Mouse (Mus musculus): ENCODE results near the gene Hivep3.
A peak's percentile ranks its signal among the peaks of the same experiment; 100 is the strongest.

Hivep3 gene

GRCm38 (mm10) chr4:119816620-119817356 is 83.2 kb downstream of the Hivep3 start:
- DNase-seq, result peak; percentile 69

DNA sequence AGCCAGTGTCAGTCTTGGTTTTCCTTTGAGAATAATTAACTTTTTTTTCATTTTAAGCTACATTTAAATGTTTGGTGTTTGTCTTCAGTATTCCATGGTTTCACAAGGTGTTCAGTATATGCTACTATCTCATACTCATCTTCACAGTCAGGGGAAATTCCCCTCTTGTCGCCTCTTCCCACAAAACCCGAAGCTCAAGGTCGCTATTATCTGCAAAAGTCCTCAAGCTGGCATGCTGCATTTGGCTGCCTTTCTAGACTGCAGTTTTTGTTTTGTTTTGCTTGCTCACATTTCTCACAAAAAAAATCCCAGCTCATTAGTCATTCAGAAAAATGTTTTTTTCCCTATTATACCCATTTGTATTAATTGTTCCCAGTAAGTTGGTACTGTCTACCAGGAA is 92.4 kb downstream of the Hivep3 start:
- DNase-seq, result no peak

DNA sequence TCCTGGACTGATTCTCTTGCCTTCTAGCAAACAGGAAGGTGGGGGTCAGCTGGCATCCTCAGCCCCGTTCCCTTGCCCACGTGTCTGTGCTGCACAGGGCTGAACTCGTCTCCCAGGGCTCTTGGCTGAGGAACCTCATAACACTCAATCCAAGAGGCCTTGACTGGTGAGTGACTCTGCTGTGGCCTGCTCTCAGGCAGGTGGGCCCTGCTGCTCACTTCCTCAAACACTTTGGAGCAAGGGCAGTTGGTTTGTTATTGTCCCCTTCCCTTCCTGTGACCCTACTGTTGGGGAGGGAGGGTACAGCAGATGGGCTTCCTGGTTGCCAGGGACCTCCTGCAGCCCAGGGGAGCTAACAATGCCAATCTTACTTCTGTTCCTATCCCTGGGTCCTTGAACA is 94.8 kb downstream of the Hivep3 start:
- peak; percentile 75 for DNase-seq

DNA sequence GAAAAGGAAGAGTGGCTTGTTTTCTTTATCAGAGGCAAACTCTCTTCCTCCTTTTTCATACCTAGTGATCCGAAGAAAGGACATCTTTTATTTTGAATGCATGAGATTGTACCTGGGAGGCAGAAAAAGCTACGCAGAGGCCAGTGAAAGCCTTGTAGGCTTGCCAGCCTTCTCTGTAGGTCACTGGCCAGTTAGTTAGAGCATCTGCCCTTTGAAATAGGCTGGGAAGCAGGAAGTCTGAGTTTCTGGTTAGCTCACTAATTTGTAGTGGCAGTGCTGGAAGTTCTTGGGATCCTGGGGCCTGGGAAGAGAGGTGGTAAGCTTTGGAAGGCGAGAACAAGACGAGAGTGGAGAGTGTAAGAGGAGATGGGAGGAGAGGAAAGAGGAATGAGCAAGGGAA is 95.4 kb downstream of the Hivep3 start:
- DNase-seq, result peak; percentile 54

DNA sequence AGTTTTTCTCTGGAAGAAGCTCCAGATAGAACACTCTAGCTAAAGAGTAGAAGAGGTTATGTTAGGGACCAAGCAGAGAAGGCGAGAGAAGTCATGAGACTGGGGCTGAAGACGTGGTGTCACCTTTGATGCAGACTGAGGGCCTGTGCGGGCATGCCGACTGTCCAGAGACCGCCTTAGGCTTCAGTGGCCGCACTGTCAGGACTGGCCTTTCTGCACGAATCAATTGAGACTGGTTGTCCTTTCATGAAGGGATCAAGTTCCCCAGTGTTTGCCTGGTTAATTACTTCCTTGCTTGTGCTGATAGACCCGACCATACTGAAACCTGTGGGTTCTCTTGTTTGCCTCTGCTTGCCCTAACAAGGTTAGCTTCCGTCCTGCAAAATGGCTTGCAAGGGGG is 99.7 kb downstream of the Hivep3 start:
- DNase-seq, result no peak

GRCm38 (mm10) chr4:119833884-119834283 is 100.3 kb downstream of the Hivep3 start:
- no peak for DNase-seq

- DNase-seq, result no peak
Measured at GRCm38 (mm10) chr4:119836181-119836580, 102.6 kb downstream of the Hivep3 start.

DNA sequence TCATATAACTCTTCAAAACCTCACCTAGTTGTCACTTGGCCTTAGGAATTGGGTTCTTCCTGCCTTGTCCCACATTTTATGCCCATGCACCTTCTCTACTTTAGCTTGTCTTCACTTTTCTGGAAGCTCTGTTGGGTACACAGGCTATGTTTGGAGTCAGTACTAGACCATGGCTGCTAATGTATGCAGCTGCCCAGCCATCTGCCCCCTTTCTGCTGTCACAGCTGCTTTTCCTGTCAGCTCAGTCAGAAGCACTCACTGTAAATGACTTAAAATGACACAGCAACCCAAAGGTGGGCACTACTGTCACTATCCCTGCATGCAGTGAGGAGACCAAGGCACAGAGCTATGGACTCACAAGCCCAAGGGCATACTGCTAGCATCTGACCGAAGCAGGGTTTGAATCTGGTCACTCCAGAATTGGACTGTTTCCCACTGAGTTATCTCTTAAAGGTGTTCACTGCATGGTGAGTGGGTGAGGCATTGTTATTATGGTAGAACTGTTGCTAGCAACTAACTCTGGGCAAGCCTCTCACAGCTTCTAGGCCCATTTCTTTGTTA is 104.0 kb downstream of the Hivep3 start:
- DNase-seq, result no peak

DNA sequence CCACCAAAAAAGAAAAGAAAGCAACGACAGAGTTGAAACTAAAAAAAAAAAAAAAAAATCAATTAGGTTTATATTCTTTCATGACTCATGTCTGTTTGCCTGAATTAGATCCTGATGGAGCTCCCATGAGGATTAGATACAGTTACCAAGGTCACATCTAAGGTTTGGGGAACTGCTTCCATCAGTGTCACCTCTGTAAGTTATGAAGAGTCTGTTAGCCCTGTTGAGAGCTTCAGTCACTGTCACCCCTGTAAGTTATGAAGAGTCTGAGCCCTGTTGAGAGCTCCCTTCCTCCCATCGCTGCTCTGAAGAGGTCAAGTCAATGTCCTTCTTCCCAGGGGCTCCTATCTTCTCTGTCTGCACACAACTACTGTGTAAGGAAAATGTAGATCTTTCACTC is 104.7 kb downstream of the Hivep3 start:
- no peak for DNase-seq

DNA sequence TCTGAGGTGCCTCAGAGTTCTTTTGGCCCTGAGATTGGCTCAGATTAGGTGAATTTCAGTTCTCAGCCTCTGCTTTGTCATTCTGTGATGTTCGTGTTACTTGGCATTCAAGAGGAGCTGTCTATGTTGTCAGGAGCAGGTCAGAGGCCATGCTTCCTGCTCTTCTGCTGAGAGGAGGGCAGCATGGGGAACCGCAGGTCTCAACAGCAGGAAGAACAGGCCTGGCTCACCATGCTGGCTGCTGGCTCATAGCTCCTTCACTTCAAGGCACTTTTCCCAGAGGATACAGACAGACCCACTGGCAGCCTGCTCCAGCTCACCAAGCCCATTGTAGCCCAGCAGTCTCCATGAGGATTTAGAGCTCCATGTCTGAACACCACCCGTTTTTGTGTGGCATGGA is 109.7 kb downstream of the Hivep3 start:
- no peak for DNase-seq

DNA sequence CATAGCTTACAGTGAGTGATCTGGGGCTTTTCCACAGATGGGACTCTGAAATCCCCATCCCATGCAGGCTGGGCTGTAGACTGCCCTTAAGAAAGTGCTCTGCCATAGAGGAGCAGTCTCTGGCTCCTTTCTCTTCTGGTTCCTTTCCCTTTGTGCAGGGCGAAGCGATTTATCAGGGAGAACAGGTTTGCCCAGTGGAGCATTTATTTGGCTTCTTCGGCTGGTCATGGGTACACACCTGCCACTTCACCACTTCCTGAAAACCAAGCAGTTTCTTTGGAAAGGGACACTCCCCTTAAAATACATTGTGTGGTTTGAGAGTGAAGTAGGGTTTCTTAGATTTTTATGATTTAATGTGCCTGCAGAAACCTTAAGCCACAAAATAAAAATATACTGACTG is 110.7 kb downstream of the Hivep3 start:
- DNase-seq, result no peak

GRCm38 (mm10) chr4:119845596-119846161 is 112.1 kb downstream of the Hivep3 start:
- no peak for DNase-seq

DNA sequence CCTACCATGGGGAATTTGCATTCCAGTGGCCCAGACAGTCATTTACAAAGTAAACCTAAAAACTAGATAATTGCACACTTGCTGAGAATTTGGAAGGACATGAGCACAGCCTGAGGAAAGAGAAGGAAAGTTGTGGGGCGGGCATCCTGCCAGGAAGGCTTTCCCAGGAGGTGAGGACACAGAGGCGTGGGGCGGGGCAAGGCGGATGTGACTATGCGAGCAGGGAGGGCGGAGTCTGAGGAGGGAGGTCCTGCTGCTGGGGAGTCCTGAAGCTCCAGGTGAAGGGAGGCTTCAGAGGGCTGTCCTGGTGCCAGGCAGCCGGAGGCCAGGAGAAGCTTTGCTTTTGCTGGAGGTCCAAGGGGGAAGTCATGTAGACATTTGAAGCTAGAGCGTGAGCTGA is 118.9 kb downstream of the Hivep3 start:
- no peak for DNase-seq

- DNase-seq, result no peak
Measured at GRCm38 (mm10) chr4:119854307-119855144, 120.9 kb downstream of the Hivep3 start.

DNA sequence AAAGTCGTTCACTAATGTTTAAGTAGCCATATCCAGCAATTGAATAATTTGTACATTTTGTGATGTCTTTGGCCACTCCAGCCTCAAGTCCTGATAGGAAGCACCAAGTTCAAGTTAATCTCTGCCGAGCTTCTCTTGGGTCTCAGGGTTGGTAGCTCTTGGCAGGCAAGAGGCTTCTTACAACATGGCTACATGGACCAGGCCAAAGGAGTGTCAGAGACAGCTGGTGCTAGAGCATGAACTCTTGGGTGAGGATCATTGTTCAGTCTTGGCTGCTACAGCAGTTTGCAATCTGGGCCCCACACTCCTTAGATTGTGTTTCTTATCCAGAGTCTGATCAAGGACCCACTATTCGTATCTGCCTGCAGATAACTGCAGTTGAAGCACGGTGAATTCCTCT is 125.9 kb downstream of the Hivep3 start:
- no peak for DNase-seq

- DNase-seq, result no peak
Measured at GRCm38 (mm10) chr4:119861001-119861400, 127.4 kb downstream of the Hivep3 start.

DNA sequence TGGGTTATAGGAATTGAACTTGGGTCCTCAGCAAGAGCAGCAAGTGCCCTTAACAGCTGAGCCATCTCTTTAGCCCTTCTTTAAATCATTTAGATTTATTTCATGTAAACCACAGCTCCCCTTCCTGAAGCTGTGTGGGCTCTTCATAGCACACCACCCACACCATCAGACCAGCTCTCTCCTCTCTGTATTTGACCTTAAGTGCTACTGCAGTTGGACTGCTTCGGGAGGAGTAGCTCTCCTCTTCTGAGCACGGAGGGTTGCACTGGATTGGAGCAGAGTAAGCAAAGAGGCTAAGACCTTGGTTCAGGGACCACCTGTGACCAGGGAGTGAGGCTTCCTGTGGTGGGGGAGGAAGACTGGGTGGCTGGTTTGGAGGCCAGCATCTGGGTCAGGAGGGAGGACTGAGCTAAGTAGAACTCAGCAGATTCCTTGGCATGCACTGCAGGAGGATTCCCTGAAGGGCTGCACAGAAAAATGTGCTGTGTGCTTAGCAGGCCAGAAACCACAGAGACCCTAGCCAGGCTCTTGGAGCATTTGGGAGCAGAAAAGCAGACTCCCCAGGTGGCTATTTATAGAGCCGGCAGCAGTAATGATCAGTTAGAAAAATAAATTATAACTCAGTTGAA is 132.4 kb downstream of the Hivep3 start:
- no peak for DNase-seq

DNA sequence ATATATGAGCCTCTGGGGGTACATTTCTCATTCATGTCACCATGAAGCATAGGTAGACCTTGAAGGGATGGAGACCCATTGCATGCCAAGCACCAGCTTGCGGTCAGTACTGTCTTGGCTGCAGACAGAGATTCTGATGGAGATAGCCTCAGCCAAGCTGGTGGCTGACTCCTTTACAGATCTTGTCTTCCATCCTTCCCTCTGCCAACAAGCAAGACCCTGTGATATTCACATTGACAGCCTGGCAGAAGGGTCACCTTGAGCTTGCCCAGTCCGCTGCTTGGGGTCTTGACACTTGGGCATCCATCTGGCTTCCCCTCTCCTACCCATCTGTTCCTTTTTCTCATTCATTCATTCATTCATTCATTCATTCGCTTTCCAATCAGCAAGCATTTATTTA is 133.5 kb downstream of the Hivep3 start:
- DNase-seq, result no peak

DNA sequence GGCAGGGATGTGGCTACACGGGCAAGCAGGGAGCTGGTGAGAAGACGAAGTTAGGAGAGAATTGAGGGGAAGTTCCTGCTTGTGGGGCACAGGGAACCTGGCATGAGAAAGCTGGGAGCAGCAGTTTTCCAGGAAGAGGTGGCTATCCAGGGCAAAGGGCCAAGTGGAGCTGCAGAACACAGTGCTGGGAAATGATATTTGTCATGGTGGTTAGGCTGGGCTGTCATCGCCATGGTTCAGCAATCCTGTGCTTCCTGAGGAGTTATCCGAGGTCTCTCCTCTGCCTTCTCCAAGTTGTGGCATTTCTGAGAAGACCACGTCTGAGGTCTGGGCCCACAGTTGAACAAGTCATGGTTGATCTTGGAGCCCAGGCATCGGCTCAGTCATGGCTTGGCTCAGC is 136.8 kb downstream of the Hivep3 start:
- DNase-seq, result peak; percentile 75

DNA sequence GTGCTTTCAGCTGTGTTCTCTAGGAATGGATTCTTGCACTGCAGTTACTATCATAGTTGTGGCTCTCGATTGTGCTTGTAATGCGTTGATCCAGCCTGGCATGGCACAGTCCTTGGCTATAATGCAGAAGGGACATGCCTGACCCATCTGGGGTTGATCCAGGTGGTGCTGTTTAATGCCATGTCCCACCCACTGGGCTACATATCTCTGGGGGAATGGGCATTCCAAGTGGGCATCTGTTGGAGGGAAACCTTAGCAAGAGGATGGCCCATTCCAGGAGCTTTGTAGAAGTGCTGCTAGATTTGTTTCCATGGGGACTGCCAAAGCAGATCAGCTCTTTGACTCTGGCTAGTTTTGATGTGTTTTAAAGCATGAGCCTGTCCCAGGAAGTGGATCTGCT is 137.9 kb downstream of the Hivep3 start:
- DNase-seq, result peak; percentile 71

- DNase-seq, result peak; percentile 81
Measured at GRCm38 (mm10) chr4:119871861-119872582, 138.4 kb downstream of the Hivep3 start.

GRCm38 (mm10) chr4:119873935-119874334 is 140.4 kb downstream of the Hivep3 start:
- DNase-seq, result no peak

GRCm38 (mm10) chr4:119875592-119875991 is 142.0 kb downstream of the Hivep3 start:
- DNase-seq, result no peak
